Mouse (Mus musculus): ENCODE results near the gene Nmrk1. TPM values are rescaled to one million over a fixed set of nuclear protein-coding genes. Genes with fewer than 3 reads are reported as not detected.
"Not testable (repeated sequence)": the region's sequence is repeated elsewhere in the genome, so short reads cannot be mapped to it uniquely, and the experiment has no call there.

The Nmrk1 gene
- 12.6 and 14.7 TPM in 2 replicates for polyA plus RNA-seq (2012; rRNA removed)

DNA sequence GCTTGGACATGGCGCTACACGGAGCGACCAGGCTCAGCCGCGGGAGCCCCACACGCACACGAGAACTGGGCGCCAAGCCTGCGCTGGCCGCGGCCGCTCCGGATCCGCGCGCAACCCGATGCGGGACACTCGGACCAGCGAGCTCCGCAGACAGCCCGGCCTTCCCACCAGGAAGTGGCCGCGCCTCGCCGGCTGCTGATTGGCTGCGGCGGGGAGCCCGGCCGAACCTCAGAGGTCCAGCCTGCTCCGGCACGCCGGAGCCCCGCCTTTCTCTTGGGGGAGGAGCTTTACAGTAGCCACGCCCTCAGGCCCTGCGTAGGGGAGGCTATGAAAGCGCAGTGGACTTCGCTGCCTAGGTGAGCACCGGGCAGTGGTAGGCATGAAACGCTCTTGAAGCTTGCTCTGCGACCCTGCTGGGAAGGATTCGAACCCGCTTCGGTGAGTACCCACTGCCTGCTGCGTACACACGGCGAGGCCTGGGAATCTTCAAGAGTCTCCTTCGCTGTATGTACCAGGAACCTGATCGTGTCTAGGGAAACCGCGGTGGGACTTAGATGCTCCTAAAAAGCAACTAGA is at the start of gene Nmrk1, which contains the start of gene Ostf1:
Gene Nmrk1 (plus strand): TSS at position 307 of the 576 bp plus-strand sequence.
Gene Ostf1 (minus strand): TSS at position 180 of the 576 bp plus-strand sequence.
- DNase-seq (ENCODE audit: low spot score) = peak; percentile 97

DNA sequence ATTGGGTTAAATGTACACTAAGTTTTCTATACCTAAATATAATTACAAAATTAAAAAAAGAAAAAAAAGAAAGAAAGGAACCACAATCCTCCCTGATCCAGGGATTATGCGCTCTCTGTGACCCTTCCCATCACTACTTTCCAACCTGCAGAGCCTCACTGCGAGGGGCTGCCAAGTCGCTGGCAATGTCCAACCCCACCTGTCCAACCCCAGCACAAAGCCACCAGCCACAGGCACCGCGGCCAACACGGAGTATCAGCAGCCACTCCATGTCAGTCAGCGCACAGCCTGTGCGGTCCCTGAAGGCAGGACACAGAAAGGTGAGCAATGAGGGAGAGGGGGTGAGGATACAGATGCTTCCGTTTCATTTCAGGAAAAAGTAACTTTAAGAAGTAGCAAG is 49.5 kb upstream of the Nmrk1 start:
- no peak for DNase-seq (ENCODE audit: low spot score)

DNA sequence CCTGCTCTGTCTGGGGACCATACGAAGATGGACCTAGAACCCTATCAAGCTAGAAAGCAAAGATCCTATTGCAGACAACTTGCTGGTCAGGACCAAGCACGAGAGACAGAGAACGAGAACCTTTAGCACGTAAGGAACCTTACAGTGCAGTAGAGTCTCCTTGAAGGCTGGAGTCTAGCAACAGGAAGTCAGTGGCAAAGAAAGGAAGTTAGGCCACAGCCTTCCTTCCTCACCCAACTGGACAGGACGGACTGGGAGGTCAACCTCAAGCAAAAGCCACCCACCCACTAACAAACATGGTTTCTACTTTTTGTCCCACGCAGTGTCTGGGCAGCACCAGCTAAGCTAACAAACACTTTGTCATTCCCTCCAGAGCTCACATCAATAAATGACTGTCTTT is 48.9 kb upstream of the Nmrk1 start:
- no peak for DNase-seq (ENCODE audit: low spot score)

DNA sequence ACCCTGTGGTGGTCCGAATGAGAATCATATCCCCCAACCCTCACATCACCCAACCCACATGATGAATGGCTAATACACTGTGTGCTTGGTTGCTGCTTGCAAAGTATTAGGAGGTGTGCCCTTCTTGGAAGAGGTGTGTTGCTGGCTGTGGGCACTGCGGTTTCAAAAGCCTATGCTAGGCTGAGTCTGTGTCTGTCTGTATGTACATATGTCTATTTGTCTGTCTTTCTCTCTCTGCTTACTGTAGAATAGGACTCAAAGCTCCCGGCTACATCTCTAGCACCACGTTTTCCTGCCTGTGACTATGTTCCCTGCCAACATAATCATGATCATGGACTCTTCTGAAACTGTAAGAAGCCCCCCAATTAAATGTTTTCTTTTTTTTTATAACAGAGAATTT is 48.0 kb upstream of the Nmrk1 start:
- no peak for DNase-seq (ENCODE audit: low spot score)

DNA sequence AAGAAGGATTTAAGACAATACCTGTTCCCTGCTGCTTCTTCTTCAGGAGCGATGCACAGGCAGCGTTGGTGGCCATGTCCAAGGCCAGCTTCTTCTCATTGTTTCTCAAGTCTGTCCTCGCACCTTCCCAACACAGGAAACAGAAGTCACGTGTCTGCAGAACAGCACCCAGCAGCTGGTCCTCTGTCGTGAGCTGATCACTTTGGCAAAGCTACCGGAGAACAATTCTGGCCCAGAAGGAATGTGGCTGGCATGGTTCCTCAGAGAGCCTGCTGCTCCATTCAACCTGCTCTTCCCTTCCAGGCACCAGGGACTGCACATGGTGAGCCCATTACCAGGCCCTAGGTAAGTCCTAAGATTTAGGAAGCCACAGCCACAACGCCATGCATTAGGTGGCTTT is 47.1 kb upstream of the Nmrk1 start:
- DNase-seq (ENCODE audit: low spot score) = no peak

DNA sequence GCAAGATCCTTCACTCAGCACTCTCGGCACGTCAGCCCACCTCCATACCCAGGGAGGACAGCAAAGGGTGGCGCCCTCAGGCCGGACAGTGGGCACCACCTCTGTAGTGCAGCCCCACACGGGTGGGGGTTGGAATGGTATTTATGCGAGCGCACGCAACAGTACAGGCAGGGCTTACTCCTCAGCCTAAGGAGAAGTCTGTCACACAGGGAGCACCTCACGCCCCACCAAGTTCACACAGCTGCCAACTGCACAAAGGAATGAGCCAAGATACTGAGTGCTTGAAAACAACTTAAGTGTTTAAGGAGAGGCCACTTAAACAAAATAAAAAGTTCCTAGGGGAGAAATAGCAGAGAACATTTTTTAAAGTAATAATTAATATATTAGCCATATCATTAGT is 44.6 kb upstream of the Nmrk1 start:
- DNase-seq (ENCODE audit: low spot score) = no peak

DNA sequence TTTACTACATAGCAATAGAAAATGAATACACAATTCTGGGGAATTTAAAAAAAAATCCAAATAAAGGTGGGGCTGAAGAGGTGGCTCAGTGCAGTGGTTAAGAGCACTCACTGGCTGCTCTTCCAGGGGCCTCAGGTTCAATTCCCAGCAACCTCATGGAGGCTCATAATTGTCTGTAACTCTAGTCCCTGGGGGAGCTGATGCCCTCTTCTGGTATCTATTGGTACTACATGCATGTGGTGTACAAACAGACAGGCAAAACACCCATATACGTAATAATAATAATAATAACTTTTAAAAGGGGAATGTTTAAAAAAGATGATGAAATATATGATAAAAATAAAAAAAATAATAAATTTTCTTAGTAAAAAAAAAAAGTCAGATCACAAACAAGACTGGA is 43.5 kb upstream of the Nmrk1 start:
- no peak for DNase-seq (ENCODE audit: low spot score)

DNA sequence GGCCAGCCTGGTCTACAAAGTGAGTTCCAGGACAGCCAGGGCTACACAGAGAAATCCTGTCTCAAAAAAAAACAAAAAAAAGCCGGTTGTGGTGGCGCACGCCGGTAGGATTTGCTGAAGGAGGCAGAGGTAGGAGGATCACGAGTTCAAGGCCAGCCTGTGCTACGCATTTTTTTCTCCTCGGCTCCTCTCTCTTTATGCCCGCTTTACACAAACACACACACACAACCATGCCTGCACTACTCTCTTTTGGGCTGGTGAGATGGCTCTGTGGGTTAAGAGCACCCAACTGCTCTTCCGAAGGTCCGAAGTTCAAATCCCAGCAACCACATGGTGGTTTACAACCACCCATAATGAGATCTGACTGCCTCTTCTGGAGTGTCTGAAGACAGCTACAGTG is 42.9 kb upstream of the Nmrk1 start:
- not testable (repeated sequence) for DNase-seq (ENCODE audit: low spot score)

DNA sequence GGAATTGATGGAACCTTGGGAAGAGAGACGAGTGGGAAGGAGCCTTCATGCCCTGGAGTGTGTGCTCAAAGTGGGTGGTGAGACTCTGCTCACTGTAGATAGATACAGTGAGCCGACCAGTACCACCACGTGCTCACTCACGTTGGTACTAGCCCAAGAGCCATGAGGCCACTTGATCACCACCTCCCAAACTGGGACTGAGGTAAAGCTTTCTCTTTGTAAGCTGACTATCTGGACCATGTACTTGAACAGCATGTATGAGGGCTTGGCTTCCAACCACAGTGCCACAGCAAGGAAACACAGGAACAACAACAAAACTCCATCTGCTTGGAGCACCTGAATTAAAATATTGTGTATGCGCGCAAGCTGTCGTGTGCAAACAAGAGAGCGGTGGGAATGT is 42.5 kb upstream of the Nmrk1 start:
- DNase-seq (ENCODE audit: low spot score) = no peak

DNA sequence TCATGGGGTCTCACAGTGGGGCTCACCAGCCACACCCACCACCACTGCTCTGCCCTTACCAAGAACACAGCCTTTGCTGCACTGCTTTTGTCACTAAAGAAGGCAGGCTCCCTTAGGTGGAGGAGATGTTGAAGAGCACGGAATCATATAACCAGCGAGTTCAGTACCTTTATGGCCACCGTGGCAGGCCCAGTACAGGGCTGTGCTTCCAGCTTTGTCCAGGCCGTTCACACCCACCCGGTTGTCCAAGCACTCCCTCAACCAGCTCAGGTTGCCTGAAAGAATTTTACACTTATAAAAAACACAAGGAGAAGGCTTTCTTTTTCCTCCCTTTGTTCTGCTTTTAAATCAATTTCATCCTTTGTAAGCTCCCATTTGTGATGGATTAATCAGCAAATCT is 41.5 kb upstream of the Nmrk1 start:
- DNase-seq (ENCODE audit: low spot score) = no peak

DNA sequence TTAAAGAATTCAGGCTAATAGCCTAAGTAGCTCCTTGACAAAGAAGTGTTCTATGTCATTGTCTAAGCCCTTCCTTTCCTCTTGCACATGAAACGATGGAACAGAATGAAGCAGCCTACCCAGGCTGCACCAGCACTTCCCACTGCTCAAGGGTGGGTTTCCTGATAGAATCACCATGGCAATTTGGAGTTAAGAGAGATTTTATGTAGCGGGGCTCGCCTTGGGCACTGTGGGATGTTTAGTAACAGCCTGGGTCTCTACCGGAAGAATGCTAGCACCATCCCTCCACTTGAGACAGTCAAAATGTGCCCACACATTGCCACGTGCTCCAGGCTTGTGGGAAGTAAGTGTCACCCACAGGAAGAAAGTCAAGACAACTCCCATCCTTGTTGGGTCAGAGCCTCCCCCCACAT is 40.8 kb upstream of the Nmrk1 start:
- no peak for DNase-seq (ENCODE audit: low spot score)

DNA sequence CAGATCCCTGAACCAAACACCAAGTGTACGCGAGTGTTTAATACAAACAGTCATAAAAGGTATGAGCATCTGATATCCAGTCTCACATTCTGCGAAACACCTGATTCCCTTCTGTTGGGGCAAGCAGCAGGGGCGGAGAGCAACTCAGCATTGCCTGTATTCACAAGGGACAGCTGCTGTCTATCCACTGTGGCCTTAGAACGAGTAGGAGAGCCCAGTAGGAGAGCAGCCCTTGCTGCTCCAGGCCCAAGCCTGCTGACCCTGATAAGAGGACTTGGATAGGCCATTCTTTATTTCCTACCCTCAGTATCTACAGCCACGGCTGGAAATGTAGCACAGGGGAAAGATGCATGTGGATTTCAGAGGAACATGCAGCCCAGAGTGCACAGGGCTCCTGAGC is 38.8 kb upstream of the Nmrk1 start:
- no peak for DNase-seq (ENCODE audit: low spot score)

DNA sequence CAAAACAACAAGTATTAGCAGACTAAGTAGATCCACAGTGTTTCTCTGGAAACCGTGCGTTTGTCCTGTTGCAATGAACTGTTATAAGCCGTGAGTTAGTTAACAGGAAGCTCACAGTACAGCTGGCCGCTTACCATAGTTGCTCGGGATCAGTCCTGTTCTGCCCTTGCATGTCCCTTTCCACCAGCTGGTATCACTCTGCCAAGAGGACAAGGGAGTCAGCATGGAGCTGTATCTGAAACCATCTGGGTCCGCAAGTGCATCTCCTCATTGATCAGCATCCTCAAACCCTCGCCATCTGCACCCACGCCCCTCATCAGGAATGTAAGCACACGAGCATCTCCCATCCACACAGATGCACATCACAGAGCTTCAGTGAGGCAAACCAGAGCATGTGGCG is 38.0 kb upstream of the Nmrk1 start:
- DNase-seq (ENCODE audit: low spot score) = no peak

DNA sequence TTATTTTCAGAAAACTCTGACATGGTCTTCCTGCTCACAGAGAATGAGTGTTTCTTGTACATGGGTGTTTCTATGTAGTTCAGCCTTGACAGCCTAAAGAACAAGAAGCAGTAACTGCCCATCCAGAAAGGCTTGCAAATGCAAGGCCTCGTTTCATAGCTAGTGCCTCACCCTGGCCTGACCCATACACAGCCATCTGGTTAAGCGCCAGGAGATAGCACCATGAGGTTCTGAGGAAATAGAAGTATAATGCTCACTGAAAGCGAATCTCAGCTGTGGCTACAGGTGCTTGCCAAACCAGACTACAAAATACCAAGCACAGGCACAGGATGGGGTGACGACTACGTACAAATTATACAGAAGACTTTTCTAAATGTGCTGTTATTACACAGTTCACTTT is 34.9 kb upstream of the Nmrk1 start:
- no peak for DNase-seq (ENCODE audit: low spot score)

DNA sequence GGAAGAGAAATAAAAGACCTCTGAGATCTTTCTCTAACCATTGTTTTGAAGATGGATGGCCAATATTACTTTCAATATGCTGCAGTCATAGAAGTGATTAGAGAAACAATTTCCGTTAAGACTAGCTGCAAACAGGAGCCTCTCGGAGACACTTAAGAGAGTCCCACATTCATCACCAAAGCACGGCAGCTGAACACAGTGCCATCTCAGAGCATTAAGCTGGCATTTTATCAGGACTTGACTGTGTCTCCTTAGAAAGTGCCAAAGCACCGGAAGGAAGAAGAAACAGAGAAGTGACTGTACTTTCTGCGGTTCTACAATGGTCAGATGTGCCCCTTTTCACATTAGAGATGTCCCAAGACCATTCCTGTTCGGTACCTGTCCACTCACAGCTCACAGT is 34.0 kb upstream of the Nmrk1 start:
- DNase-seq (ENCODE audit: low spot score) = no peak

DNA sequence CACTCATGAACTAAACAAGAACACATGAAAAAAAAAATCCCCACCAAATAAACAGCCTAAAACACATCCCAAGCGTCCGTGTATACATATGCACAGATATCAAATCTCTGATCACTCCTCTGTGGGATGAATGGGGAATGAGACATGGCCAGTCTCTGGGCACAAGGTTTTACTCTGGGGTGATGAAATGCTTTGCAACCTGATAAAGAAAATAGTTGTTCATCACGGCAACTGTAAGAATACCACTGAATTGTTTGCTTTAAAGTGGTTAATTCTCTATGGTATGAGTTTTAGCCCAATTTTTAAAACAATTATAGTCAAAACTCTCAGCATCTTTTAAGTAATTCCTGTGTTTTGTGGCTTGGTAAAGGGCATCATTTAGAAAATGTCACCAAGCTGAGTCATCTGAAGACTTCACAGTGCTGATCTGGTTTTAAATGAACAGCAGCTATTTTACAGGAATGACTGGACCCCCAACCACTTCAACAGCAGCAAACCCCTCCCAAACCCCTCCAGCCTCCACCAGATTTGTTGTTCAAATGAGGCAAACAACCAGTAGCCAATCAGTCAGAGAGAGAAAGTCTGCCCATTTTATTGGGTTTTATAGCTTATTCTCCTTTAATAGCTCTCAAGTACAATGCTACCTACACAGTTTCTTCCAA is 33.4 kb upstream of the Nmrk1 start:
- no peak for DNase-seq (ENCODE audit: low spot score)

DNA sequence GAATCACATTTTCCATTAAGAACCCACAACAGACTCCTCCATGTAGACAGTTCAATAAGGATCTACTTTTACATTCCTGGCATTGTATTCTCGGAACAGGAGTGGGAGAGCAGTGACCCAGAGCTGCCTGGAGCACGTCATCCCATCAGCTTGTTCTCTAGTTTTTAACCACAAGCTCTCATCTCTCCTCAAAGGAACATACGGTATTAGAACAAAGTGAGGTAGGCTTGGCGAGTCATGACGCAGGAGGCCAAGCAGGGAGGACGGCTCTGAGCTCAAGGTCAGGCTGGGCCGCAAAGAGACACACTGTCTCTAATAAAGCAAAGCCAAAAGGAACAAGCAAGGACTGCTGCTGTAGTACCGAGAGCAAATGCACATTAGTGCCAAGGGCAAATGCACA is 32.7 kb upstream of the Nmrk1 start:
- DNase-seq (ENCODE audit: low spot score) = no peak

DNA sequence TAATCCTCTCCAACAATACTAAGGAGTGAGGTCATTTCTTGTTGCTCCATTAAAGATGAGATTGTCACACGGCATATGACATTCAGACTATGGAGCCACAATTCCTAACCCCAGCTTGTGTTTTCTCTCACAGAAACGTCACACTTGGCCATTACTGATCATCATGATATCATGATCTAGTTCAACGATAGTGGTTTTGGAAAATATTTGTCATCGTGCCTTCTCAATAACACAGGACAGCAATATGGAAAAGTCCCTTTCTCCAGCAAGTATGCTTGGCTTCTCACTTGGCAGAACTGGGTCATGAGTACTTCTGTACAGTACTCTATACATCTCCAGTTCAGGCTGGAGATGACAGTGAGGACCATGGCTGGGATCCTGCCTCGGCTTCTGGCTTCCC is 32.1 kb upstream of the Nmrk1 start:
- no peak for DNase-seq (ENCODE audit: low spot score)

DNA sequence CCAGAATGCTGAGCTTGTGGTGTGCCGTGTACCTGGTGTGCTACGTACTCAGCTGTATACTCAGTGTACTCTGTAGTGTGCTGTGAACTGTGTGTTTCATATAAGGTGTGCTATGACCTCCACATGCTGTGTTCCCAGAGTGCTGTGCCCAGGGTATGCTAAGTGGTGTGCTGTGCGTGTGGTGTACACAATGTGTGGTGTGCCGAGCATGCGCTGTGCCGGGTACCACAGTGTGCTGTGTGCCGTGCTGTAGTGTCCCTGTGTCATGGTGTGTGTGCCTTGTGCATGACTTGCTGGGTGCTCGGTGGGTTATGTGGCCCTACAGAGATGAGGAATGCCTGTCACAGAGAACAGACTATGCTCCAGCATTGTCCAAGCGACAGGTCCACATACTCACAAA is 31.1 kb upstream of the Nmrk1 start:
- no peak for DNase-seq (ENCODE audit: low spot score)

DNA sequence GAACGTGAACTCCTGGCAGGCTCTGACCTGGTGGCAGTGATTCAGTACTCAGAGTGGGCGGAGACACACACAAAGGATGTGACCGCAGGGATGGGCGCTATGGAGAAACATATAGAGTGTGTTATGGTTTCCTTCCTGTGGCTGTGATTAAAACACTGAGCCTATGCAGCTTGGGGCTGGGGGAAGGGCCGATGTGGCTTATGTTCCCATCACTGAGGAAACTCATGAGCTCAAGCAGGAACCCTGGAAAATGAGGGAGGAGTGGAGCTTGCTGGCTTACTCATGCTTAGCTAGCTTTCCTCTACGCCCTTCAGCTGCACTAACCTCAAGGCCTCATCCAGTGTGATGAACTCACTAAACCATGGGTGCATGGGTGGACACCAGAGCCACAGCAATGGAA is 28.7 kb upstream of the Nmrk1 start:
- no peak for DNase-seq (ENCODE audit: low spot score)

DNA sequence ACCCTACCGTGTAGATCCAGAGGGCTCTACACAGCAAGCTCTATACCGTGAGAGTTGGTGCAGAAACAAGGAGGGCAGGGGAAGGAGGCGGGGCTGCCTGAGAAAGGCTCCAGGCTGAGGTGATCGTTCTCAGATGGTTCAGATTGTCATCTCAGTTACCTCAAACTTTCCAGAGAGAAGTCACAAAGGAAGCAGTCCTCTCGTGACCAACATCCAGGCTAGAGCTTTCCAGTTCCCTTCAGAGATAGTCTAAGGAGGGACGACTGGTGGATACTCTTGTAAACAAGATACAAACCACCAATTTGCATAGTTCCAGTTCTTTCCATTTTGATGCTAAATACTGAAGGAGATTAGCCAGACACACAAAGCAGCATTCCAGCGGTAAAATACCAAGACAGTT is 23.8 kb upstream of the Nmrk1 start:
- DNase-seq (ENCODE audit: low spot score) = no peak

DNA sequence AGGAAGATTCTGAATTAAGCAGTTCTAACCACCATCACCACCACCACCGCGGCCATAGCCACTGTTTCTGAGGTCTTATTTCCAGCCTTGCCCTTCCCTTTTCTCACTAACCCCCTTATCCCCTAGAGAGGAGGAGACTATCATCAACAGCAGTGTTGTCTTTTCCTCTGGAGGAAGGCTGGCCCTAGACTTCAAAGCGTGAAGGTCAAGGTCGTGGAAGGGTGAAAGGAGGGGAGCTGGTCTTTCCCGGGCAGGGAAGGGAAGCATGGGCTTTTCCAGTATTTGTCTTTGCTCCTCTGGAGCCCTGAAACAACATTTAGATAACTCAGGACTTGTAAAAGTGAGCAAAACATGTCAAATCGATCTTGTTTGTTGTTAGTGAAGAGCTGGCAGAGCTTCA is 22.8 kb upstream of the Nmrk1 start:
- no peak for DNase-seq (ENCODE audit: low spot score)

DNA sequence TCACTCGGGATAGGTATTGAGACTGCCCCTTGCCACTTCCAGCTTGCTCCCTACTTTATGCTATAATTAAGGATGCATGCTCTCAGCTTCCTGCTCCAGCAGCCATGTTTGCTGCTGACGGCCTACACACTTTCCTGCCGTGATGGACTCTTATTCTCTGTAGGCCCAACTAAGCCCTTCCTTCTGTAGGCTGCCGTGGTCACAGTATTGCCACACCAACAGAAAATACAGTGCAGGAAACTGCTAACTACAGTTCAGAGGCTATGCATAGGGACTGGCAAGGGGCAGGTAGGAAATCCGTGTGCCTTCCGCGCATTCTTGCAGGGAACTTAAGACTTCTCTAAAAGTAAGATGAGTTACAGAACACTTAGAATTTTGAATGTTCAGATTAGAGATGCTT is 17.4 kb upstream of the Nmrk1 start:
- DNase-seq (ENCODE audit: low spot score) = no peak

DNA sequence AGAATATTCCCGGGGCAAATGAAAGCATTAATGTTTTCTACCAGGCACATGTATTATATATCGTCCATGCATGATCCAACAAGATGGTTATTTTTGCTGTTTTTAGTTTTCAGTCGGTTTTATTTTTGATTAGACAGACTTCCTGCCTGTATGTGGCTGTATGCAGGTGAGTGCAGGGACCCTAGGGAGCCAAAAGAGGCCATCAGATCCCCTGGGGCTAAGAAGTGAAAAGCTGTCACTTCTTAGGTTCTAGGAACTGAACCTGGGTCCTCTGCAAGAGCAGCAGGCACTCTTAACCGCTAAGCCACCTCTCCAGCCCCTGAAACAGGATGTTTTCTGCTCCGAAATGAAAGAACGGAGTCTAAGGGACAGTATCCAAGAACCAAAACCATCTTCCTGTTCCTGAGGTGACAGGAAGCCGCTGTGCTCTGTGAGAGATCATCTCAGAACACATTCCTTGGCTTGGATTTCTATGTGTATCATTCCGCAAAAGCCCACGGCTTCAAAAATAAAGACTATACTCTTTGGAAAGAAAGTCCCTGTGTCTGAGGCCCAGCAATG is 16.0 kb upstream of the Nmrk1 start:
- DNase-seq (ENCODE audit: low spot score) = no peak

All from urinary bladder, adult 2 months (tissue).